Mouse (Mus musculus) hindbrain, embryonic 13.5 days (tissue): ENCODE data around the gene Brd4. TPM values are rescaled to one million over a fixed set of nuclear protein-coding genes. Genes with fewer than 3 reads are reported as not detected.

Source experiments
- ATAC-seq: fragments of 200-750 bp; cut with Nextera tagmentation; 2 replicates; pipeline ENCODE4 v1.8.0; 2017; ENCODE audit warnings: moderate TSS enrichment; ENCODE audit not compliant: low FRiP score
- H3K27ac ChIP-seq: fragments of 300-500 bp; sonication (generic); 2 replicates; pipeline ENCODE4 v1.5.1; 2015; ENCODE audit warnings: inconsistent platforms, mild to moderate bottlenecking, moderate library complexity
- H3K27me3 ChIP-seq: fragments of 300-500 bp; sonication (generic); 2 replicates; pipeline ENCODE4 v1.6.1; 2015; ENCODE audit warnings: mild to moderate bottlenecking, inconsistent platforms
- H3K36me3 ChIP-seq: fragments of 300-500 bp; sonication (generic); 2 replicates; pipeline ENCODE4 v1.6.1; 2015; ENCODE audit warnings: mild to moderate bottlenecking, inconsistent platforms
- H3K4me1 ChIP-seq: fragments of 300-500 bp; sonication (generic); replicated peaks from 2 replicates; pipeline ENCODE4 v1.6.1; 2015; ENCODE audit warnings: inconsistent platforms
- H3K4me2 ChIP-seq: fragments of 300-500 bp; sonication (generic); 2 replicates; pipeline ENCODE4 v1.6.1; 2015; ENCODE audit warnings: inconsistent platforms, mild to moderate bottlenecking, moderate library complexity
- H3K4me3 ChIP-seq: fragments of 300-500 bp; sonication (generic); 2 replicates; pipeline ENCODE4 v1.5.1; 2015; ENCODE audit warnings: mild to moderate bottlenecking, inconsistent platforms
- H3K9ac ChIP-seq: fragments of 300-500 bp; sonication (generic); 2 replicates; pipeline ENCODE4 v1.6.1; 2015; ENCODE audit warnings: mild to moderate bottlenecking, inconsistent platforms
- H3K9me3 ChIP-seq: fragments of 300-500 bp; sonication (generic); 2 replicates; pipeline ENCODE4 v1.6.1; 2016; ENCODE audit warnings: inconsistent platforms
- WGBS: fragments of 180-500 bp; shearing (Covaris S2); methylation state at CpG from one replicate; pipeline ENCODE4 v1.1.7; 2015; 5-methylcytosine and 5-hydroxymethylcytosine counted together
- polyA plus RNA-seq: library from polyadenylated mRNA; unstranded; fragments of >200 nt; fragmentation: Nextera tagmentation; extraction: Ambion mirVana; gene quantifications from 2 replicates; pipeline ENCODE4 v1.2.1, GENCODE M21; 2015

The Brd4 gene
- polyA plus RNA-seq, 1 experiment from 2014 or later: 83.9 TPM

DNA sequence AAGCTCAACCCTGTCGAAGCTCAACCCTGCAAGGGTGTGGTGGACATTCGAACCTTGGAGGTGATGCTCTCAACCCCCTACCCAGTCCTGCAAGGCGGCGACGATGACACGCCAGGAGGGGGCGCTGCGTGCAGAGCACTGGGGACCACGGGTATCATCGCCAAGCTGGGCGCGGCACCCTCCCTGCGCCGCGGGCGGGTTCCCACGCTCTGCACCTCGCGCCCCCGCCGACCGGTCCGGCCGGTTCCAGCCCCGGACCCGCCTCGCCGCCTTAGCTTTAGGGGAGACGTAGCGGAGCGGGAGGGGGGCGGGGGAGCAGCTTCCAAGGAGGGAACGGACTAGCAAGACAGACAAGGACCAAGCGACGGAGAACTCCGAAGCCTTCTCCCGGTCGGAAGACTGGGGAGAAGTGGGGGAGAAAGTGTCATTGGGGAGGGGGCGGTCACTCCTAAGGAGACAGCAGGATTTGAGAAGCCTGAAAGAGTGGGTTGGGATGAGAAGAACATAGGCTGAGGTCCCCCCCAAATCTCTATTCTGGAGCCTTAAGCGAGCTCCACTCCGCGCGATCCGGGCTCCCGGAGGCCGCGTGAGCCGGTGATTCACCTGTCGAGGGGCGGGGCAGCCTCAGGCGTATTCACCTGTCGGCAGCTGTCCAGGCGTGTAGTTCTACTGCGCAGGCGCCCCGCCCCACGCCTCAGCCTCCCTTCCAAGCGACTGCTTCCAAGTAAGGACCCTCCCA lies 122.2 kb downstream of the Brd4 start:
- peak overlapping the region; percentile 30; the same call in 1 of the 2 replicates for H3K27ac ChIP-seq
- H3K4me3 ChIP-seq: peak overlapping the region; percentile 60
- peak; percentile 31; the same call in 1 of the 2 replicates for ATAC-seq
- peaks cover 54% of the 10 kb centered on the region for H3K4me1 ChIP-seq
- WGBS: 1% methylated on average over 58 of the region's 58 CpGs
- peaks cover 9% of the 10 kb centered on the region; the same call in 1 of the 2 replicates for H3K36me3 ChIP-seq
- no peaks in the 10 kb centered on the region for H3K9me3 ChIP-seq
- H3K27me3 ChIP-seq: no peaks in the 10 kb centered on the region
- peak overlapping the region; percentile 89 for H3K4me2 ChIP-seq
- peak overlapping the region; percentile 77 for H3K9ac ChIP-seq

DNA sequence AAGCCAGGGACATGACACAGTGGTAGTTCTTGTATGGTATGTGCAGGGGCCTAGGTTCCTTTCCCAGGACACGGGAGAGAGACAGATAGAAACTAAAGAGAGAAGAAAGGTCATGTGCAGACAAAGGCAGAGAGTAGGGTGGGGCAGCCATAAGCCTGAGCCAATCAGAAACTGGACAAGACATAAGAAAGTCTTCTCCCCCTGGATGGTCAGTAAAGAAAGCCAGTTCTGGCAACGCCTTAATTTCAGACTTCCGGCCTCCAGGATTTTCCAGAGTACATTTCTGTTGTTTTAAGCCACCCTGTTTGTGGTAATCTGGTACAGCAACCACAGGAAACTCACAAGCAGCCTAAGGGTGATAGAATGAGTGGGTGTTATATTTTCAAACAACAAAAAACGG lies 123.6 kb downstream of the Brd4 start:
- Histone ChIP-seq H3K36me3 (peaks cover 16% of the 10 kb centered on the region; the same call in 1 of the 2 replicates), H3K9me3 (no peaks in the 10 kb centered on the region), H3K4me2 (no peak overlapping the region), H3K4me1 (peaks cover 43% of the 10 kb centered on the region), H3K27ac (no peak overlapping the region), H3K4me3 (no peak overlapping the region), H3K9ac (no peak overlapping the region), H3K27me3 (no peaks in the 10 kb centered on the region)
- no peak for ATAC-seq
- 74% methylated on average over 4 of the region's 4 CpGs for WGBS

DNA sequence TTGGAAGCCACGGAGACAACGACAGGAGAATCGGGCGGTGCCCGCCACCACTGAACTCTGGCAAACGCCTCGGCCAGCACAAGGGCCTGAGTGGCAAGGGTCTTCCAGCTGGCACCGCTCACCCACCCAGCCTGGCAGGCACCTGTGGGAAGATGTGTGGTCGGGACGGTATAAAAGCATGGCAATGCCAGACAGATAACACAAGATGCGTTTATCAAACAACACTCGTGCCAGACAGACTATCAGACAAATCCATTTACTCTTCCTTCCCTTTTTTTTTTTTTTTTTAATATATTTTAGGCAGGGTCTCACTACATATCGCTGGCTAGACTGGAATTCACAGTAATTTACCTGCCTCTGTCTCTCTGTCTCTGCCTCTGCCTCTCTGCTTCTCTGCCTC lies 125.7 kb downstream of the Brd4 start:
- no peak overlapping the region for H3K4me3 ChIP-seq
- H3K27me3 ChIP-seq: no peaks in the 10 kb centered on the region
- H3K9ac ChIP-seq: no peak overlapping the region
- H3K9me3 ChIP-seq: no peaks in the 10 kb centered on the region
- peaks cover 28% of the 10 kb centered on the region for H3K36me3 ChIP-seq
- no peak overlapping the region for H3K27ac ChIP-seq
- peaks cover 25% of the 10 kb centered on the region for H3K4me1 ChIP-seq
- ATAC-seq: no peak
- 92% methylated on average over 13 of the region's 13 CpGs for WGBS
- no peak overlapping the region for H3K4me2 ChIP-seq

DNA sequence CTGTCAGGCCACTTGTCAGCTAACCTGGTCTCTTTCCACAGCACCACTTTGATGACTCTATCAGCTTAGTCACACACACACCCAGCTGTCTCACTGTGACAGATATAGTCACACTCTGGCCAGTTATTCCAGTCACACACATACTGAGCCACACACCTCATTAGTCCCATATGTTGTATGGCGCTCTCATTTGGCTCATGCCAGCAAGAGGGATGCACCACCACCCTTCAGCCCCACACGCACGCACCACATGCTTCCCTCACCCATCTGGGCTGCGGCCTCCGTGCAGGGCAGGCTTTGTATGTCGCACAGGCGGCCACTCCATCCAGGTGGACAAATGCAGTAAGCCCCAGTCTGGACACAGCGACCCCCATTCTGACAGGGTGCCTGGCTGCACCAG lies 137.8 kb downstream of the Brd4 start:
- Histone ChIP-seq H3K27ac (no peak overlapping the region), H3K4me3 (no peak overlapping the region), H3K27me3 (no peaks in the 10 kb centered on the region), H3K4me2 (no peak overlapping the region), H3K9me3 (no peaks in the 10 kb centered on the region), H3K9ac (no peak overlapping the region), H3K36me3 (peaks cover 46% of the 10 kb centered on the region), H3K4me1 (peaks cover 19% of the 10 kb centered on the region)
- 87% methylated on average over 8 of the region's 8 CpGs for WGBS
- ATAC-seq: 0 out of 2 replicates have a peak, but pooled peaks have one; percentile 16

Other genes with a start within 250 kb of the Brd4 start
- 36.2 and 39.5 TPM in 2 replicates for gene Rrp1b, start 248.6 kb downstream of the Brd4 start, polyA plus RNA-seq
- gene Hsf2bp, start 248.4 kb downstream of the Brd4 start, polyA plus RNA-seq: 0.43 and 0.70 TPM in 2 replicates
- 8.2 and 8.6 TPM in 2 replicates for gene Notch3, start 117.9 kb downstream of the Brd4 start, polyA plus RNA-seq
- 0.10 and 0.23 TPM in 2 replicates for gene Ephx3, start 95.2 kb downstream of the Brd4 start, polyA plus RNA-seq
- gene Akap8, start 36.5 kb upstream of the Brd4 start, polyA plus RNA-seq: 109 TPM in 2 replicates
- 148 and 156 TPM in 2 replicates for gene Akap8l, start 65.9 kb upstream of the Brd4 start, polyA plus RNA-seq
- 35.3 and 35.9 TPM in 2 replicates for gene Wiz, start 104.7 kb upstream of the Brd4 start, polyA plus RNA-seq
- 0.62 and 0.83 TPM in 2 replicates for gene Rasal3, start 118.9 kb upstream of the Brd4 start, polyA plus RNA-seq
- 0.12 TPM in 1 of 2 replicates, not detected in the other for gene Pglyrp2, start 139.4 kb upstream of the Brd4 start, polyA plus RNA-seq
- 1.3 and 1.4 TPM in 2 replicates for gene Cyp4f39, start 168.0 kb upstream of the Brd4 start, polyA plus RNA-seq
- 12.8 and 13.1 TPM in 2 replicates for gene Cyp4f17, start 221.3 kb upstream of the Brd4 start, polyA plus RNA-seq